In the genomic region with DNA sequence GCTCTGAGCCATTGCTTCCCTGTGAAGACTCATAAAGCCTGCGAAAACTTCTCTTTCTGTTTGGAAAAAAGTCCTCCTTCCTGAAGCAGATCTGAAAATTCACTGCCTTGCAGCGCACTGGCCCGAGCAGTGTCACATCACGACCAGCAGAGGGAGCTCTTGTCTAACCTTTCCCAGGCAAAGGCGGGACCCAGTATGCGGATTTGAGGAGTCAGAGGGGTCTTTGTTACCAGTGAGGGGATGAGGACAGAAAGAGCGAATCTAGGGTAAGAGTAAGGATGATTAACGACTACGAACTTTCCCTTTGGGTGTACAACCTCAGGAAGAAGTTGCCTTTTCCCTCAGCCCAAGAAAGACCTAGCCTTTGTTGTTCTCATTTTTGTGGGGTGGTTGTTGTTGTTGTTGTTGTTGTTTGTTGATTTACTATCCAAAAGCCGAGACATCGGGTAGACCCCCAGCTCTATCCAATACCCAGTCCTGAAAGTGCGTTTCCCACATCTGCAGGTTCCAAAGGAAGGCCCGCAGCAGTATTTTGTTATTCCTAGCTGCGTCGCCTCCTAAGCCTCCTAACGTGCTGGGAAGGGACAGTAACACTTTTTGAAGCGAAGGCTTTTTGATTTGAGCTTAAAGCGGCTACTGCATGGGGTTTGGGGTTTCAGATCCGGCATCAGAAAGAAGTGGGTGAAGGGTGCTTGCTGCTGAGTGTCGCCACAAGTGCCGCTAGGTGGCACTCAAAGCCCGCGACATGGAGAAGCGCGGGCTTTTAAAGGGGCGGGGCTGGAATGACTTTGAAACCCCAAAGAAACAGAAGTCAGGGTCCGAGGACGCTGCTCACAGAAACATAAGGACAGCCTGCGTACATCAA, we compare ENCODE assay signal across 8 mouse cellular contexts. TPM values are rescaled to one million over a fixed set of nuclear protein-coding genes. Genes with fewer than 3 reads are reported as not detected.
DNase-seq lines count a peak whose midpoint lies in the region; ATAC-seq lines count a peak whose summit lies in the region.

No protein-coding gene starts in this region.

- no peaks in the 10 kb centered on the region for H3K36me3 ChIP-seq in hindbrain, embryonic 12.5 days

- ATAC-seq in hindbrain, embryonic 12.5 days (ENCODE audit: low FRiP score): peak; percentile 70

- H3K9me3 ChIP-seq in hindbrain, embryonic 12.5 days (replicated peaks): no peaks in the 10 kb centered on the region

- peaks cover 18% of the 10 kb centered on the region; the same call in 1 of the 2 replicates for H3K4me1 ChIP-seq in hindbrain, embryonic 12.5 days

- H3K9ac ChIP-seq in hindbrain, embryonic 12.5 days: 0 out of 2 replicates have a peak overlapping the region, but pooled peaks have one; percentile 51

- H3K27me3 ChIP-seq in hindbrain, embryonic 12.5 days: peaks cover 73% of the 10 kb centered on the region

- WGBS in hindbrain, embryonic 12.5 days: 2% methylated on average over 29 of the region's 29 CpGs

- H3K4me2 ChIP-seq in hindbrain, embryonic 12.5 days (replicated peaks): peak overlapping the region; percentile 55

- H3K27ac ChIP-seq in hindbrain, embryonic 12.5 days: no peak overlapping the region

- H3K4me3 ChIP-seq in hindbrain, embryonic 12.5 days: peak overlapping the region; percentile 24

- DNase-seq in WW6 (ENCODE audit: low read depth, low spot score): peak; percentile 70
- DNase-seq in cerebellum, adult 9-10 months: peak; percentile 77
- peak; percentile 92 for DNase-seq in forelimb bud, embryonic 11.5 days (ENCODE audit: low read depth, low spot score)
- DNase-seq in layer of hippocampus, adult 9-11 months: peak; percentile 59
- peak; percentile 83 for DNase-seq in lung, postnatal 10 days
- DNase-seq in retina, embryonic 14.5 days (ENCODE audit: low spot score): peak; percentile 90
- DNase-seq in yolk sac, embryonic 10.5 days (ENCODE audit: low spot score): peak; percentile 77

RNA-seq across cellular contexts. Expression of a gene that starts 14.8 kb away (rescaled TPM):
- 10.8 and 18.8 TPM in 2 replicates for polyA plus RNA-seq in hindbrain, embryonic 12.5 days (2016; fragmentation: Nextera tagmentation; extraction: Ambion mirVana)
